Mouse (Mus musculus) spleen, postnatal 10 days (tissue): ENCODE measurements around the gene Taok1.
"Not testable (repeated sequence)": the region's sequence is repeated elsewhere in the genome, so short reads cannot be mapped to it uniquely, and the experiment has no call there.

ENCODE experiments used
- DNase-seq, 2 experiments: peaks; one replicate each; pipeline ENCODE4 v3.0.0; 2021 to 2022; ENCODE audit warnings: low spot score in 2 of 2

Taok1 gene

GRCm38 (mm10) chr11:77585201-77585600, 22.4 kb downstream of the Taok1 start:
- DNase-seq = no peak

GRCm38 (mm10) chr11:77545261-77545660, 62.4 kb downstream of the Taok1 start:
- no peak for DNase-seq

- no peak for DNase-seq
These were observed 75.3 kb downstream of the Taok1 start for GRCm38 (mm10) chr11:77532202-77532846.

GRCm38 (mm10) chr11:77530862-77531261, 76.8 kb downstream of the Taok1 start:
- no peak for DNase-seq

GRCm38 (mm10) chr11:77529644-77530043, 78.0 kb downstream of the Taok1 start:
- DNase-seq = no peak

- DNase-seq = not testable (repeated sequence)
These were observed 79.2 kb downstream of the Taok1 start for GRCm38 (mm10) chr11:77528420-77528819.

- no peak for DNase-seq
These were observed 81.7 kb downstream of the Taok1 start for GRCm38 (mm10) chr11:77525804-77526486.

- DNase-seq = peak; percentile 9 to 50
These were observed 86.8 kb downstream of the Taok1 start for GRCm38 (mm10) chr11:77520601-77521529.

- DNase-seq = peak; percentile 31 to 65
These were observed 88.6 kb downstream of the Taok1 start, which contains the start of gene Gm10392 for GRCm38 (mm10) chr11:77519043-77519442. Gm10392 (minus strand) TSS chr11:77519198.

GRCm38 (mm10) chr11:77518051-77518798, 89.4 kb downstream of the Taok1 start:
- DNase-seq = peak; percentile 10 to 28

- no peak for DNase-seq
These were observed 90.8 kb downstream of the Taok1 start for GRCm38 (mm10) chr11:77516553-77517425.

- peak in 1 of 2 experiments; percentile 52 for DNase-seq
These were observed 91.7 kb downstream of the Taok1 start, which contains the start of gene Trp53i13 for GRCm38 (mm10) chr11:77515637-77516552. Trp53i13 (minus strand) TSS chr11:77515980.

GRCm38 (mm10) chr11:77514832-77515636, 92.6 kb downstream of the Taok1 start, which contains the start of gene Abhd15:
Abhd15 (plus strand) TSS chr11:77515121.
- peak; percentile 73 for DNase-seq

GRCm38 (mm10) chr11:77514281-77514831, 93.3 kb downstream of the Taok1 start:
- peak; percentile 59 to 60 for DNase-seq

- peak in 1 of 2 experiments; percentile 26 for DNase-seq
These were observed 93.8 kb downstream of the Taok1 start for GRCm38 (mm10) chr11:77513811-77514170.

- peak; percentile 76 to 88 for DNase-seq
These were observed 94.5 kb downstream of the Taok1 start for GRCm38 (mm10) chr11:77512891-77513810.

GRCm38 (mm10) chr11:77511336-77511735, 96.3 kb downstream of the Taok1 start:
- DNase-seq = no peak
